Mouse (Mus musculus) hindbrain, postnatal 0 days (tissue): Measurements from ENCODE around the gene Tom1l2. TPM values are rescaled to one million over a fixed set of nuclear protein-coding genes. Genes with fewer than 3 reads are reported as not detected.

Experiments
- ATAC-seq: fragments of 200-750 bp; cut with Nextera tagmentation; 2 replicates; pipeline ENCODE4 v1.8.0; 2017; ENCODE audit warnings: mild to moderate bottlenecking, moderate TSS enrichment, moderate library complexity
- DNase-seq: peaks from one replicate; pipeline ENCODE4 v3.0.0-alpha.2; 2015; ENCODE audit warnings: low spot score
- H3K27ac ChIP-seq: fragments of 300-500 bp; sonication (generic); 2 replicates; pipeline ENCODE4 v1.5.1; 2014; ENCODE audit warnings: mild to moderate bottlenecking
- H3K27me3 ChIP-seq: fragments of 300-500 bp; sonication (generic); 2 replicates; pipeline ENCODE4 v1.6.1; 2014; ENCODE audit warnings: low read length, mixed read lengths; ENCODE audit not compliant: insufficient read depth
- H3K36me3 ChIP-seq: fragments of 300-500 bp; sonication (generic); 2 replicates; pipeline ENCODE4 v1.6.1; 2014; ENCODE audit warnings: low read length, mixed read lengths; ENCODE audit not compliant: insufficient read depth
- H3K4me1 ChIP-seq: fragments of 300-500 bp; sonication (generic); 2 replicates; pipeline ENCODE4 v1.6.1; 2014; ENCODE audit warnings: antibody characterized with exemption, low read length, mixed read lengths; ENCODE audit not compliant: insufficient read depth
- H3K4me2 ChIP-seq: fragments of 300-500 bp; sonication (generic); 2 replicates; pipeline ENCODE4 v1.6.1; 2014; ENCODE audit warnings: low read depth, mild to moderate bottlenecking, low read length, moderate library complexity, mixed read lengths
- H3K4me3 ChIP-seq: fragments of 300-500 bp; sonication (generic); 2 replicates; pipeline ENCODE4 v1.5.1; 2014; ENCODE audit warnings: low read length
- H3K9ac ChIP-seq: fragments of 300-500 bp; sonication (generic); replicated peaks from 2 replicates; pipeline ENCODE4 v1.6.1; 2014; ENCODE audit warnings: mild to moderate bottlenecking, low read length, moderate library complexity, mixed read lengths
- H3K9me3 ChIP-seq: fragments of 300-500 bp; sonication (generic); 2 replicates; pipeline ENCODE4 v1.6.1; 2016; ENCODE audit warnings: low read length, mixed read lengths
- CTCF ChIP-seq: IDR thresholded peaks from 2 replicates; pipeline ENCODE4 v1.5.1; 2016; ENCODE audit warnings: antibody characterized with exemption, control low read depth, low read depth
- WGBS: fragments of 180-500 bp; shearing (Covaris S2); extraction: QIAGEN DNeasy Blood & Tissue Kit; methylation state at CpG from one replicate; pipeline ENCODE4 v1.1.7; 2014; 5-methylcytosine and 5-hydroxymethylcytosine counted together
- polyA plus RNA-seq: library from polyadenylated mRNA; unstranded; fragments of >200 nt; fragmentation: Nextera tagmentation; extraction: Ambion mirVana; gene quantifications from 2 replicates; pipeline ENCODE4 v1.2.1, GENCODE M21; 2015
- total RNA-seq: library from RNA; depleted of rRNA; stranded (reverse); fragments of >200 nt; gene quantifications from 2 replicates; pipeline ENCODE4 v1.2.3, GENCODE M21; 2014

Gene Tom1l2
- total and polyA plus RNA-seq, 2 experiments from 2014 or later = 48.2 to 124 TPM

GRCm38 (mm10) chr11:60288980-60289379 lies 63.7 kb downstream of the Tom1l2 start:
- Histone ChIP-seq H3K27me3 (no peaks in the 10 kb centered on the region), H3K4me3 (no peak overlapping the region), H3K4me1 (peaks cover 17% of the 10 kb centered on the region; the same call in 1 of the 2 replicates), H3K36me3 (no peaks in the 10 kb centered on the region), H3K4me2 (no peak overlapping the region), H3K9ac (no peak overlapping the region), H3K27ac (no peak overlapping the region), H3K9me3 (no peaks in the 10 kb centered on the region)
- no peak for DNase-seq
- TF ChIP-seq CTCF = no peak
- 34% methylated on average over 5 of the region's 5 CpGs for WGBS
- no peak for ATAC-seq

DNA sequence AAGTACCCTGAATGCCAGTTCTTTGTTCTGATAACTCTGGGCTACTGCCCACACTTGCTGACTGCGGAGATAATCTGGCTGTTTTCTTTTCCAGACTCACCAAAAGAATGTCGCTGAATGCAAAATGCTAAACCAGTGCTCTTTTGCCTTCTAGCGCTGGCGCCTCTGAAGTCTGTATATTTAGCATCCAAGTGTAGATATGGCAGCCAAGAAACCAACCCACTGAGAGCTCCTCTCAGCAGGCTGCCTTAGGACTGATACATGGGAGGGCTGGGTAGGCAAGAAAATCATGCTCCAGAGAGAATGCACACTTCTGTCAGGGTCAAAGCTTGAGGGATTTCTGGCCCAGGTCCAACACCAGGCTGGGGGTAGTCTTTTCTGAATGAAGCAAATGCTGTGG lies 66.4 kb downstream of the Tom1l2 start:
- Histone ChIP-seq H3K36me3 (no peaks in the 10 kb centered on the region), H3K4me1 (0 out of 2 replicates have a peak, but pooled peaks cover 13% of the 10 kb centered on the region), H3K27me3 (no peaks in the 10 kb centered on the region), H3K9ac (no peak overlapping the region), H3K4me2 (no peak overlapping the region), H3K4me3 (no peak overlapping the region), H3K9me3 (no peaks in the 10 kb centered on the region), H3K27ac (peak overlapping the region; percentile 9; the same call in 1 of the 2 replicates)
- whole genome bisulfite sequencing = 17% methylated on average over 4 of the region's 4 CpGs
- DNase-seq (peak; percentile 66), ATAC-seq (peak; percentile 80)
- TF ChIP-seq CTCF = no peak

- Histone ChIP-seq H3K27ac (no peak overlapping the region), H3K4me1 (0 out of 2 replicates have a peak, but pooled peaks cover 7% of the 10 kb centered on the region), H3K4me2 (no peak overlapping the region), H3K9ac (no peak overlapping the region), H3K36me3 (no peaks in the 10 kb centered on the region), H3K4me3 (no peak overlapping the region), H3K27me3 (no peaks in the 10 kb centered on the region), H3K9me3 (no peaks in the 10 kb centered on the region)
- no peak for TF ChIP-seq CTCF
- DNase-seq (no peak), ATAC-seq (no peak)
- WGBS = 65% methylated on average over 11 of the region's 11 CpGs
Measured at GRCm38 (mm10) chr11:60280429-60281414, 72.0 kb downstream of the Tom1l2 start.

DNA sequence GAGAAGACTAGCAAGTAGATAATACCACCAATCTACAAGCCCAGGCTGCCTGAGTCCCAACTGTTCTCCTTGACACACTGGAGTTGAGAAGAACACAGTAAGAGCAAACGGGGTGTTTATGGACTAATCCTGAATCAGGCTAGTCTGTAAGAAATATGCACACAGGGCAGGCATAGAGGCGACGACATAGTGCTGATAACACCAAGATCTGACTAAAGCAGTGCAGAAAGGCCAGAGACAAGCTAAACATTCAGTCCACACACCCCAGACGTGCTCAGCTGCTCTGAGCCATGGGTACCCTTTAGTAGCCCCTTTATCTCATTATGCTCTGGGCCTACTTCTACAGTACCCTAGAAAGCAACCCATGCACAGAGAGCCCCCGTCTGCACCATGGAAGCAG lies 73.2 kb downstream of the Tom1l2 start:
- no peaks in the 10 kb centered on the region for H3K27me3 ChIP-seq
- no peaks in the 10 kb centered on the region for H3K36me3 ChIP-seq
- H3K4me1 ChIP-seq = 0 out of 2 replicates have a peak, but pooled peaks cover 3% of the 10 kb centered on the region
- no peak for TF ChIP-seq CTCF
- H3K27ac ChIP-seq = no peak overlapping the region
- ATAC-seq (no peak), DNase-seq (no peak)
- no peak overlapping the region for H3K4me2 ChIP-seq
- no peaks in the 10 kb centered on the region for H3K9me3 ChIP-seq
- 79% methylated on average over 5 of the region's 5 CpGs for WGBS
- no peak overlapping the region for H3K9ac ChIP-seq
- no peak overlapping the region for H3K4me3 ChIP-seq

DNA sequence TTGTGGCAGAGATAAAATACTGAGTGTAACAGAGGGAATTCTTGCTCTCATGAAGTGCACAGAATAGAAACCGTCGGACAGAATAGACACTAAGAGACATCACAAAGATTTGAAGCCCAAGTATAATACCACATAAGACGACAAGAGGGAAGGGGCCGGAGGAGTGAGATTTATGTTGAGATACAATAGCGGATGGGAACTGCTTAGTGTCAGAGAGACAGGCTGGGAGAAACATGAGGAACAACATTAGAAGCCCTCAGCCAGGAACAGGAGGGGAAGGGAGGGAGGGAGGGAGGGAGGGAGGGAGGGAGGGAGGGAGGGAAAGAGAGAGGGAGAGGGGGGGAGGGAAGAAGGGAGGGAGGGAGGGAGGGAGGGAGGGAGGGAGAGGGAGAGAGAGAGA lies 74.9 kb downstream of the Tom1l2 start:
- Histone ChIP-seq H3K4me1 (0 out of 2 replicates have a peak, but pooled peaks cover 3% of the 10 kb centered on the region), H3K36me3 (no peaks in the 10 kb centered on the region), H3K27ac (peak overlapping the region; percentile 5; the same call in 1 of the 2 replicates), H3K9me3 (no peaks in the 10 kb centered on the region), H3K27me3 (no peaks in the 10 kb centered on the region), H3K9ac (no peak overlapping the region), H3K4me2 (no peak overlapping the region), H3K4me3 (no peak overlapping the region)
- DNase-seq (no peak), ATAC-seq (no peak)
- 48% methylated on average over 5 of the region's 5 CpGs for WGBS
- no peak for TF ChIP-seq CTCF

- DNase-seq = no peak
- Histone ChIP-seq H3K27me3 (no peaks in the 10 kb centered on the region), H3K4me3 (no peak overlapping the region), H3K27ac (peak overlapping the region; percentile 5; the same call in 1 of the 2 replicates), H3K9ac (no peak overlapping the region), H3K4me2 (no peak overlapping the region), H3K9me3 (no peaks in the 10 kb centered on the region), H3K36me3 (no peaks in the 10 kb centered on the region), H3K4me1 (0 out of 2 replicates have a peak, but pooled peaks cover 3% of the 10 kb centered on the region)
- WGBS = 51% methylated on average over 8 of the region's 8 CpGs
- no peak for TF ChIP-seq CTCF
- ATAC-seq = no peak
Measured at GRCm38 (mm10) chr11:60277164-60277740, 75.5 kb downstream of the Tom1l2 start.
